Comparison of ENCODE assay signal across 8 mouse cellular contexts in genomic region chr1:43264407-43264889, GRCm38 (mm10).
DNase-seq lines count a peak whose midpoint lies in the region; ATAC-seq lines count a peak whose summit lies in the region.

No protein-coding gene starts in this region.

- no peaks in the 10 kb centered on the region for H3K9me3 ChIP-seq in hindbrain, embryonic 16.5 days (ENCODE audit: control insufficient read depth, low read length)

- 26% methylated on average over 5 of the region's 5 CpGs for WGBS in hindbrain, embryonic 16.5 days

- H3K27ac ChIP-seq in hindbrain, embryonic 16.5 days (ENCODE audit: low read depth, low read length) = no peak overlapping the region

- H3K4me1 ChIP-seq in hindbrain, embryonic 16.5 days (ENCODE audit: control insufficient read depth, insufficient read depth, low read depth, low read length) = no peaks in the 10 kb centered on the region

- H3K27me3 ChIP-seq in hindbrain, embryonic 16.5 days (replicated peaks; ENCODE audit: control insufficient read depth, insufficient read depth, low read length) = no peaks in the 10 kb centered on the region

- H3K36me3 ChIP-seq in hindbrain, embryonic 16.5 days (ENCODE audit: control insufficient read depth, insufficient read depth, low read length) = no peaks in the 10 kb centered on the region

- no peak overlapping the region for H3K4me3 ChIP-seq in hindbrain, embryonic 16.5 days (ENCODE audit: low read length)

- ATAC-seq in hindbrain, embryonic 16.5 days = peak; percentile 86

- H3K4me2 ChIP-seq in hindbrain, embryonic 16.5 days (ENCODE audit: low read length) = peak overlapping the region; percentile 45

- H3K9ac ChIP-seq in hindbrain, embryonic 16.5 days (ENCODE audit: low read depth, low read length) = no peak overlapping the region

- DNase-seq in NIH3T3 (ENCODE audit: low read depth) = peak; percentile 95
- peak; percentile 87 to 94 for DNase-seq in cerebellum, postnatal 10 days
- DNase-seq in gastrocnemius, adult 18-20 months (ENCODE audit: low spot score) = peak; percentile 72
- peak; percentile 48 to 63 for DNase-seq in layer of hippocampus, postnatal 36 days
- peak; percentile 26 to 75 for DNase-seq in lung, postnatal 4 days
- peak; percentile 83 for DNase-seq in right cerebral cortex, adult 18-20 months
- peak; percentile 22 for DNase-seq in urinary bladder, adult 2 months (ENCODE audit: low spot score)

Comparison
In these comparisons a context has a peak if more than half of its experiments do, and no peak if none do; other contexts are left out.
1. DNase-seq: peak in every context shown above with its lines; median percentile 95 in NIH3T3; 90 in cerebellum, postnatal 10 days; 83 in right cerebral cortex, adult 18-20 months; 72 in gastrocnemius, adult 18-20 months; 56 in layer of hippocampus, postnatal 36 days; 50 in lung, postnatal 4 days; 22 in urinary bladder, adult 2 months.